Mouse (Mus musculus) left cerebral cortex, postnatal 14 days (tissue): ENCODE data around the gene Ampd3. TPM values are rescaled to one million over a fixed set of nuclear protein-coding genes. Genes with fewer than 3 reads are reported as not detected.
A peak's percentile ranks its signal among the peaks of the same experiment; 100 is the strongest.

Experiments
- DNase-seq, 2 experiments: peaks; one replicate each; pipeline ENCODE4 v3.0.0; 2021 to 2022; ENCODE audit warnings: low spot score in 2 of 2, mixed read lengths in 1 of 2
- intact Hi-C: fragments of 180-260 bp; cut with DNase I; formaldehyde crosslinking; loops from one replicate; pipeline ENCODE4 v1.15.1; 2025
- total RNA-seq, 2 experiments: library from RNA; stranded (reverse); gene quantifications; 2 replicates each; pipeline ENCODE4 v1.2.3; 2021

The Ampd3 gene
- total RNA-seq, 2 experiments from 2014 or later = 23.6 to 28.2 TPM

DNA sequence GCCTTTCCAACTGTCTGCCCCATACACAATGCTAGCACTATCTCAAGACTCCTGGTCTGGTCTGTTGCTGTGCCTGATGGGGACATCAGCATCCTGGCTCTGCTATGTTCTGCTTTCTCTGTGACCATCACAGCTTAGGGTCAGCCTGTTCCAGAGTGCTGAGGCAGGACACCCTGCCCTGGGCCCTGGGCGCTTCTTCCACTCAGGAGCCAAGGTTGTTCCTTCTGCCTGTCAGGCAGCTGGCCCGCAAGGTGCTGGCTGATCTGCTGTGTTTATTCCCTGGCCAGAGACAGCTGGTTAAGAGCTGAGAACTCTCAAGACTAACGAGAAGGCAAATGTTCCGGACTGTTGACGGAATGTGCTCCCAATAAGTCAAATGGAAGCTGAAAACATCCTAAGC lies 24.2 kb downstream of the Ampd3 start:
- intact Hi-C loops = no loop called here
- DNase-seq = no peak

DNA sequence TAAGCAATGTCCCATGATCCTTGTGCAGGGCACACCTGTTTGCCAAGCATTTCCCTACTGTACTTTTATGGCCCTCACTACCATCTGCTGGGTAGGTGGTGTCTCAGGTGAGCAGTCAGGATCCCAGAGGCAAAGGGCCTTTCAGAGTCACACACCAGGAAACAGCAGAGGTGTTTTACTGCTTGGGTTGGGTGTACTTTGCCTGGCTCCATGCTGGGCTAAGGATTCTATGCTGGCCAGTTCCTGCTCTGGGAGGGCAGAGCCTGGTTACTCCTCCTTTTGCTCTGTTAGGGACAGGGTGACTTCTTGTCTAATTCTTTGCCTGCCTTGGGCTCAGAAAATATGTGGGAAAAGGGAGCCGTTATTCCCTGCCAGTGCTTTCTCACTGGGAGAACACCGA lies 24.8 kb downstream of the Ampd3 start:
- intact Hi-C loops = no loop called here
- no peak for DNase-seq

DNA sequence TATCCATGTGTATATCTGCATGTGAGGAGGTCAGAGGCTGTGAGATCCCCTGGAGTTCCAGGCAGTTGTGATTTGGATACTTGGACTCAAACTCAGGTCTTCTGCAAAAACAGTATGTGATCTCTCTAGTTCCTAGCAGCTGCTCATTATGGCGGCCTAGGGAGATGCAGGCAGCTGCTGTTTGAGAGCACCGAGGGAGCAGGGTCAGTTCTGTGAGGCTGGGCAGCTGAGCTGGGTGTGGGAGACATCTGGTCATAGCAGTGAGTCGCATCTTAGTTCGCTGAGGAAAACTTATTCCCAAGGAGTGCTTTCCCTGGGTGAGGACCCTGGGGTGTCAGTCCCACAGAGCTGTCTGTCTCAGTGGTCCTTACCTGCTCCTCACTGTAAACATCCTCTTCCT lies 26.7 kb downstream of the Ampd3 start:
- no peak for DNase-seq
- intact Hi-C loops = no loop called here

DNA sequence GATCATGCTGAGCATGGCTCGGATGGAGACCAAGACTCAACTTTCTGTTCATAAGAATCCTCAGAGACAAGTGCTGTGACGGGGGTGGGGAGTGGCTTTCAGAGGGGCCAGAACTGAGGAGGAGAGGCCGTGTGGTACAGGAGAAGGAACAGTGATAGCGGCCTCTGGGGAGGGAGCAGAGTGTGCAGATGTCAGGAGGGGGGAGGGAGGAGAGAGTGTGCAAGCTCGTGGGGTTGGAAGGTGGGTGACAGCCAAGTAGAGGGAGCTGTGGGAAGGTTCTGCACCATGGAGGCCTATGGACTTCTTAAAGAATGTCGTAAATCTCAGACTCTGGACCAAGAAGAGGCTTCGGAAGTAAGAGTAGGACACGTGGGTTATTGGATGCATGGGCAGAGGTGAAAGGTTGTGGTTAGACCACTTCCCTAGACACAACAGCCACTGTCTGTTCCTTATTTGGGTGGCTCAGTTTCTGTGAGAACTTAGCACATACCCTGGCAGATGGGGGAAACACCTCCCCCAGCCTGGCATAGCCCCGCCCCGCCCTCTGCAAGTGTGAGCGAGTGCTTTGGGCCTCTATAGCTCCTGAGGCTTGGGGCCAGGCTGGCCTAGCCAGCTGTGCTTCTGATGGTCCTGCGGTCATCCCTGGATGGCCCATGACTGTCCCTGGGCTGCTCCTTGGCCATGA lies 28.5 kb downstream of the Ampd3 start:
- DNase-seq = no peak
- intact Hi-C loops = no loop called here

DNA sequence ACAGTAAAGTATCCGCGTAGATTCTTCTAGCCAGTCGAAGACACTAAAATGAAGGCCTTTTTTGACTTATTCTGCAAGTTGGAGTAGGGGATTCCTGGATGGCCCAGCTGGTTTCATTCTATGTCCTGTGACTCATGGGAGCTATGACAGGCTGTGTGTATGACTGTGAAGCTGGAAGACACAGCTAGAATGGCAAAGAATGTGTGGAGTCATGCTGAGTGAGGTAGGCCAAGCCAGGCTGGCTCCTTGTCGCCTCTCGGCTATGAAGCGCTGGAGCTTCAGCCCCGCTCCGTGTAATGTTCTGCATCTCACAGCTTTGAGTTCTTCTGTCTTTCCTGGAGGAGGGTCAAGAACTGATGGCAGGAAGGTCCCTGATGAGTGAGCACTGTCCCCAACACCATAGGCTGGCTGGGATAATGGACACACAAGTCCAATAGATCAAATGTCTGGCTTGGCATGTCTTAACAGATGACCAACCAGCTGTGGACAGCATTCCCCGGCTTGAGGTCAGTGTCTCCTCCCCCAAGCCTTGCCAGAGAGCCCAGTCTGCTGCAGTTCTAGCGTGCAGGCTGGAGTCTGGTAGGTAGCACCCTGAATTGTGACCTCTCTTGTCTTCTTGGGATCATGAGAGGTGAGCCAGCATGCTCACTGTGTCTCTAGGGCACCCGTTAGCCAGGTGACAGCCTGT lies 29.9 kb downstream of the Ampd3 start:
- intact Hi-C loops = no loop called here
- no peak for DNase-seq

DNA sequence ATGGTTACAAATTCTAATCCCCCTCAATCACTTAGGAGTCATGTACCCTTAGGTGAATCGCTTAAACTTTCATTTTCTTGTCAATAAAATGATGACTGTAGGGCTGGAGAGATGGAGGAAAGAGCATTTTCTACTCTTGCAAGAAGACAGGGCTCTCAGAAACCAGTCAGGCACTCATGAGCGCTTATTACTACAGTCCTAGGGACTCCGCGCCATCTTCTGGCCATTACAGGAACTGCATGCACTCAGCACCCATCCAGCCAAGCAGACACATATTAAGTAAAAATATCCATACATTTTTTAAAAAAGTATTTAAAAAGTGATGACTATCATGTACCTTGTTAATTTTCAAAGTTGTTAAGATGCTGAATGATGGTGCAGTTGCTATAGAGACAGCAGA lies 33.0 kb downstream of the Ampd3 start:
- DNase-seq = peak; percentile 94 to 95
- intact Hi-C loops = loop anchor here (1.0 to 10.0 kb wide), 3 partner anchors 72 to 516 kb away; no protein-coding TSS in a partner anchor

DNA sequence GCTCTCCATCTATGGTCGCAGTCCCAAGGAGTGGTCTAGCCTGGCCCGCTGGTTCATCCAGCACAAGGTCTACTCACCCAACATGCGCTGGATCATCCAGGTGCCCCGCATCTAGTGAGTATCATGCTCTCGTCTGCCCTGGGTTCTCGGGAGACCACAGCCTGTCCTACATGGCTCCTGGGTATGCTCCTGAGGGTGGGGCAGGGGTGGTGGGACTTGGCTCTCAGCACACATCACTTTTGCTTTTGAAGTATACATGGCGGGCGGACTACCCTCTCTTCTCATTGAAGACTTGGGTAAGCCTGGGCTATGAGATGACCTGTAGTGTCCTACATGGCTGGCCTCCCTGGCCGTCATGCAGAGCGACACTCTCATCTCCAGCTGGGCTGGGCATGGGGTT lies 35.1 kb downstream of the Ampd3 start:
- DNase-seq = no peak
- intact Hi-C loops = loop anchor here (10.0 kb wide), 2 partner anchors 168 to 518 kb away; no protein-coding TSS in a partner anchor

DNA sequence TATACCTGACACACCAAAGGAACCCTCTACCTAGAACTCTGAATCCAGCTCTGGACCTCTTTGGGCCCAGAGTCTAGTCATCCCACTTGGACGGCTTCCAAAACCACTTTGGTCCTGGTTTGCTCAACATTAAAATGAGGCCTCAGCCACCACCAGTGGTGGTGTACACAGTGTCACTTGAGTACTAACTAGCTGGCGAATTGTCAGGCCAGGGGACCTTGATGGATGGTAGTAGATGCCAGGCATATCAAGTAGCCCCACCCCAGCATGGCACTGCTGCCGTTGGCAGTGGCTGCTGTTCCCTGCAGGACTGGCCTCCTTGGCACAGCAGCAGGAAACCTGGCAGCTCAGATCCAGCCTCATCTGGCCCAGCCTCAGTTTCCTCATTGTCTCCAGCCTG lies 36.3 kb downstream of the Ampd3 start:
- intact Hi-C loops = loop anchor here (10.0 kb wide), 2 partner anchors 169 to 519 kb away; no protein-coding TSS in a partner anchor

DNA sequence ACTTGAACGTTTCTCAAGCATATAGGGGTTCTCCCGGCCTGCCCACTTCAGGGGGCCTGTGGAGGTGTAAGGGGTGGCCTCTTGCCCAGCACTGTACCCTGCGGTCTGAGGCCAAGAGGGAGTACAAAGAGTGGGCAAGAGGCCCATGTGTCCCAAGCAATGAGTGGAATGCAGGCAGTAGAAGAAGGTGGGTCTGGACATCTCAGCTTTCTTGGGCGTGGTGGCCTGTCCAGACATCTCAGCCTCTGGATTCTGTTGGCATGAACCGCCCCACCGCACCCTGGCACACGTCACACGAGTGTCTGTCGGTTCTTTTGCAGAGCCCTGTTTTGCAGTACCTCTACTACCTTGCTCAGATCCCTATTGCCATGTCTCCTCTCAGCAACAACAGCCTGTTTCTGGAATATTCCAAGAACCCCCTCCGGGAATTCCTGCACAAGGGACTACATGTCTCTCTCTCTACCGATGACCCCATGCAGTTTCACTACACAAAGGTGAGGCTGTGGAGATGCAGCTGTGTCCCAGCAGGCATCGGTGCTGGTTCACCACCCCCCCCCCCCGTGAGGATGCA lies 39.5 kb downstream of the Ampd3 start:
- intact Hi-C loops = loop anchor here (10.0 kb wide), 2 partner anchors 173 to 523 kb away; no protein-coding TSS in a partner anchor
- DNase-seq = no peak

More for the DNA sequence above, 36.3 kb downstream of the Ampd3 start:
- peak; percentile 62 to 77 for DNase-seq

DNA sequence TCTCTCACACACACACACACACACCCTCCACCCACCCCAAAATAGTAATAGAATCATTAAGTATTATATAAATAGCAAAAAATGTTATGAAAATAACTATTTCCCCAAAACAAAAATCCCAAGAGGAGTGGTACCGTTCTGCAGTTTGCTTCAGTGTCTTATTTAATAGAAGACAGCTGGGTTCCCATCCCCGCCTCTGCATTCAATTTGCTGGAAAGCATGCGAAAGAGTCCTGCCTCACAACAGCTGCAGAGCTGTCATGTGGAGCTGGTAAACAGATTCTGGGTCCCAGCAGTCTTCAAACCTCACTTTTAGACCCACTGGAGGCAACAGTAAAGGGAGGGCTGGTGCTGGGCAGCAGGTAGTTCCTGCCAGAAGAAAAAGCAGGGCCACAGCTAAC lies 41.0 kb downstream of the Ampd3 start:
- intact Hi-C loops = loop anchor here (10.0 kb wide), 2 partner anchors 174 to 524 kb away; no protein-coding TSS in a partner anchor

DNA sequence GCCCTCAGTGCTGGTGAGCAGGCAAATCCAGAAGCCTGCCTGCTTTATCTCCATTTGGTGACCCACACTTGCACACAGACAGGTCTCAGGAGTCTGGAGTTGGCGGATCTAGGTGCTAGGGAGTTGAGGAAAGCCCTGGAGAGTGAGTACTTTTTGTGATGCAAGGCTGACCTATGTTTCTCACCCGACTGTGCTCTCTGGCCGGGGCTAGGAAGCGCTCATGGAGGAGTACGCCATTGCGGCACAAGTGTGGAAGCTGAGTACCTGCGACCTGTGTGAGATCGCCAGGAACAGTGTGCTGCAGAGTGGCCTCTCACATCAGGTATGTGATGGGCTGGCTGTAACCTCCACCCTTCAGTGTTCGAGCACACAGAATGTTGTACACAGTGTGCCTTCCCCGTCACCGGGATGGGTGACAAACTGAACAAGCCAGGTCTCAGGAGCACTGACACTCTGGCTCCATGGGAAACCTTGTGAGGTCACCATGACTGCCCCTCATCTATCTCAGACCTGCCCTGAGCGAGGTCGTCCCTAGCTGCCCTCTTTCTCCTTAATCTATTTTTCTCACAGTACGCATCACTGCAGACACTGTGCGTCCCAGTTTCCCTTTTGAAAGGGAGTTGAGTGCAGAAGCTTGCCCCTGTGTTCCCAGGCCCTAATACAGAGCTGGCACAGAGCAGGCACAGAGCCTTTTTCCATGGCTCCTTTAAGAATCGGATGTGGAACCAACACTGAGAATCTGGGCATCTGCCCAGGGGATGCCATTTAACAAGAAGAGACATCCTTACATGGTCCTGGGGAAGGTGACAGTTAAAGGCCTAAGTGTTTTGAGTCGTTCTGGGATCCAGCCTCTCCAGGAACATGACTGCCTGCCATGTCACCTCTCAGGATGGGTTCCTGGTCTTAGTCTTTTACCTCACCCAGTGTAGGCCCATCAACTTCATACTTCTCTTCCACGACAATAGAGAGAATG lies 41.9 kb downstream of the Ampd3 start:
- intact Hi-C loops = loop anchor here (10.0 kb wide), 2 partner anchors 175 to 525 kb away; no protein-coding TSS in a partner anchor

More for the DNA sequence above, 41.0 kb downstream of the Ampd3 start:
- DNase-seq = peak; percentile 52 to 56

DNA sequence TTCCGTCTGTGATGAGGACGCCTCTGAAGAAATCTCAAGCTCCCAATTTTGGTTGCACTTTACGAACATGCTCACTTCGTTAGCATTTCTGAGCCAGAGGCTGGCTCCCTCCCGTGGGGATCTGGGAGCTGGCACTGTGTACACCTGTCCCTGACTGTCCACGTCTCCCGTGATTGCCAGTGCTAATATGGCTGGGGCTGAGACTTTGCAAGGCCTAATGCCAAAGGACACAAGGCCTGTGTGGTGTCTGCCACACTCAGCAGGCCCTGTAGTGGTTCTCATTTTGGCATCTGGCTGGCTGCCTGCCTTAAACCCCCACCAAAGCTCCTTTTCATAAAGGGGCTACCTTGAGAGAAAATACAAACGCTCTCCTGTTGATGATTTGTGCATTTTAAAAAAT lies 43.0 kb downstream of the Ampd3 start:
- intact Hi-C loops = no loop called here
- DNase-seq = no peak

More for the DNA sequence above, 41.9 kb downstream of the Ampd3 start:
- DNase-seq = no peak

DNA sequence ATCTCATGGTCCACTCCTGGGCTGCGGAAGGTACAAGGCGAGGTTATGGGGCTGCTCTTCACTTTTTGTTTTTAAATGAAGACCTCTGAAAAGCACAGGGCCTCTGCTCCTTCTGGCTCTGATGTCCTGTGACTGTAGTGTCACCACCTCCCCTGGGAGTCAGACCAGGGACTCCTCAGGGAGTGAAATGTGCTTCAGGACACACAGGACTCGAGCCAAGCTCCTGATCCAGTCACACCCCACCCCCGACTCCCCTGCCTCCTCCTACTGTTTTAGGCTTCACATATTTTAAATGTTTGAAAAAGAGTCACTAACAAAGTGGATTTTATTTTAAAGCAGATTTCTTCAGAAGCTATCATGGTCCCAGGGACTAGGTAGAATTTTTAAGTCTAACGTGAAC lies 43.5 kb downstream of the Ampd3 start:
- intact Hi-C loops = no loop called here
- peak in 1 of 2 experiments; percentile 33 for DNase-seq

DNA sequence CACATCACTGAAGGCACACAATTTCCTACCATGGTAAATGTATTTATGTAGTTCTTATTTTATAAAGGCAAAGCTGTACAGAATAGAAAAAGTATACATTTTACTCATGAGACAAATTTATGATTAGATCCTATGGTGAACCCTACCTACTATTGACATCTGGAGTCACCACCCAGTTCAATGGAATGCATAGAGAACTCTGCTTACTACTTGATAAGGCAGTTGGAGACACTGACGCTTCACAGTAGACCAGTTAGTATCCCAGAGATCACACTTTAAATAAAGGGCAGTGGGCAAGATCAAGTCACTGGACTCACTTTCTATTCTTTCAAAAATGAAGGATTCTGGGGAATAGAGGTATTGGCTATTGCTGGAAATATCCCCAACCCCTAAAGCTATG lies 46.0 kb downstream of the Ampd3 start:
- intact Hi-C loops = no loop called here

DNA sequence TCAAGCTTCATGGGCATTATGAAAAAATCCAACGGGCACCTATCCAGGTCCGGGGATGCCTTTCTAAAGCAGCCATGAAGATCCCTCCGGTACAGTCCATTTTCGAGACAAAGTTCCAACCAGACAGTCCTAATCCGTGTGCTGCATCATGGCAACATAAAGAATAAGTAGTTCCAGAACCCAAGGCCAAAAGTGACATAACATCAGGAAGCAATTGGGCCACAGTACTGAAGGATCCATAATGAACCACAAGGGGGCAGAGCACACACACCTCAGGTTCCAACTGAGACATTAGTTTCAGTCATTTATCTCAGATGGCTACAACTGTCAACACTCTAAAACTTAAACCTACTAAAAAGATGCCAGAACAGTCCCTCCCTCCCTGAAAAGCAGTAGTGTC lies 48.0 kb downstream of the Ampd3 start:
- peak; percentile 72 to 77 for DNase-seq
- intact Hi-C loops = loop anchor here (2.0 to 5.0 kb wide), 2 partner anchors 116 to 199 kb away; no protein-coding TSS in a partner anchor

More for the DNA sequence above, 46.0 kb downstream of the Ampd3 start:
- DNase-seq = no peak

DNA sequence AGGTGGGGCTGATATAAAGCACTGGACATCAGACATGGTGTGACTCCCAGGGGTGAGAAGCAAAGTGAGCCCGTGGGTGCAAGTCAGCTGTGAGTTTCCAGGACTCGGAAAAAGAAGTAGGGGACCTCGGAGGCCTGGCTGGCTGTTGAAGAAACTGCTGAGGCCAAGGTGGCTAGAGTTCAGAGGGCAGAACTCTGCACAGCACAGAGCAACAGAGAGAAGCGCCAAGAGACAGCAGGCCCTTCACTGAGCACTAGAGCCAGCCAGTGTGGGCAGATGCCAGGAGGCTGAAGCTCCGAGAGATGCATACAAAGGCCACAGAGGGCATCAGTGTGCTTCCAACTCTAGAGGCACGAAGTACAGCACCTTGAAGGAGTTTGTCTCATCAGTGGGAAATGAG lies 50.2 kb downstream of the Ampd3 start:
- intact Hi-C loops = loop anchor here (5.0 kb wide), 1 partner anchor 114 kb away; no protein-coding TSS in a partner anchor
- no peak for DNase-seq

DNA sequence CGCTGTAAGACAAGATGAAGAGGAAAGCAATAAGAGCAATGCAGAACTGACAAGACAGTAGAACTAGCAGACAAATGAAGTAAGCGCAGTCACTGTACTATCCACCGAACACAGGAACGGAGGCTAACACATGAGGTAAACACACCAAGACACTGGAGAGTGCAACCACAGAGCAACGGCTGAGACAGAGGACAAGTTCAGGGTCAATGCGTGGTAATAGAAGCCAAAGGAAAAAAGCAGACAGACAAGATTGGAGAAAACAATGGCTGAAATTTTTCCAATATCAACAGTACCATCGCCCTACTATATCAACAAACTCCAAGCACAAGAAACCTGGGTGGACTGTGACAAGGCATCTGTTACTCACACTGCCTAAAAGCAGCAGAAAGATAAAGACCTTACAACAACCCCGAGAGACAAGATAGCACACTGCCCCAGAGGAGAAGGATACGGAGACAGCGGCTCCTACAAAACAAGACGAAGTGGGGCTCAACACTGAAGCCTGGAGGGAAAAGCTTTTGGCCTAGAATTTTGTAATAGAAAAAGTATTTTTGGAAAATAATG lies 50.9 kb downstream of the Ampd3 start:
- DNase-seq = no peak
- intact Hi-C loops = loop anchor here (5.0 kb wide), 1 partner anchor 113 kb away; no protein-coding TSS in a partner anchor

DNA sequence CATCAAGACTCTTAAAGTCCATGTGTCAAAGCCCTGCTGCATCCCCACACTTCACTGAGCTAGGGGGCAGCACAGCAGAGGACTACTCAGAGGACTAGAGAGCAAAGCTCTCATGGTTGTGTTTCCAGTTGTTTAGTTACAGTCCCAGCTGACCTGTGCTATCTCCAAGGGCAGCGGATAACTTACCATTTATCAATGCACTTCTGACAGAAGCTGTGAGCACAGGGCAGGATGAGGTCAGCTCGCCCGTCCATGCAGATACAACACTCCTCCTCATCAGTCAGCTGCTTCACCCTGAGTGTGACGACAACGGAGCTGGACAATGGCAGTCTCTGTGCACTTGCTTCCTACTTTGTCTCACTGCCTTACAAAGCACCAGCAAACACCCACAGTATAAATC lies 53.1 kb downstream of the Ampd3 start:
- no peak for DNase-seq
- intact Hi-C loops = no loop called here

DNA sequence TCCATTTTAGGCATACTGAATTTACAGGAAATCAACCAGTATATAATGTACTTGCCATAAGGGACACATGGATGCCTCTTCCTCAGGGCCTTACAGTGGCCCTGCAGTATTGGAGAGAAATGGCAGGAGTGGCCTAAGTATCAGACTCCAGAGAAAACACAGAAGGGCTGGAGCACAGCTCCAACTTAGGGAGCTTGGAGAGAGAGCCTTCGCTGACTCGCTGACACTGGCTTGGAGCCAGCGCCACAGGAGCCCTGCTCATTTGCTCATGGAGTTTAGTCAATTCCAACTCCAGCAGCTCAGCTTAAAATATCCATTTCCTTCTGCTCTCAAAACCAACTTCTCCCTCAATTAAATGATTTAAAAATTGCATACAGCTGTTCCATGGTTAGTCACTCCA lies 53.6 kb downstream of the Ampd3 start:
- DNase-seq = peak; percentile 57 to 58
- intact Hi-C loops = no loop called here
